Mouse (Mus musculus) cortical plate, adult 2 months (tissue): ENCODE data around the gene Sspo.

ENCODE experiments used
- CTCF ChIP-seq: fragments of 200-500 bp; IDR thresholded peaks from 2 replicates; pipeline ENCODE4 v1.5.1; 2011; ENCODE audit warnings: mild to moderate bottlenecking, control low read depth, low read length; ENCODE audit not compliant: insufficient read depth; ENCODE audit errors: extremely low read depth
- POLR2A ChIP-seq: fragments of 200-500 bp; IDR thresholded peaks from 2 replicates; pipeline ENCODE4 v1.6.1; 2011; ENCODE audit warnings: mild to moderate bottlenecking, low read length, control low read depth; ENCODE audit not compliant: insufficient read depth; ENCODE audit errors: extremely low read depth

DNA sequence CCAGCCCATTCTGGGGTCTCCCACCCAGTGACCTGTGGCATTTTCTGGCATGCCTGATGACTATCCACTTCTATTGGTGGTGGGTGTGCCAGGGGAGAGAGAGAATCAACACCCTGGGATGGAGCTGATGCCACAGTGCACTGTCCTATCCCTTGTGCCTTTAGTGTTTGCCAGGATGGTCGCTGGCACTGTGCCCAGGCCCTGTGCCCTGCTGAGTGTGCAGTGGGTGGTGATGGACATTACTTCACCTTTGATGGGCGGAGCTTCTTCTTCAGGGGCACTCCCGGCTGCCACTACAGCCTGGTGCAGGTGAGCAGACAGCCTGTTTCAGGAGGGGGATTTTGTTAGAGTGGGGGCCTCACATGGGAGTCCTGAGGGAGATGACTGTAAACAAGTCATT is 4.7 kb downstream of the Sspo start:
- TF ChIP-seq POLR2A (no peak), CTCF (no peak)
